Mouse (Mus musculus) c-Kit-negative CD71-positive TER-119-positive erythroid progenitor cells, embryonic 14.5 days (primary cell): ENCODE measurements around the gene Fgf11.
A peak's percentile ranks its signal among the peaks of the same experiment; 100 is the strongest.

ENCODE experiments used
- DNase-seq: peaks from one replicate; pipeline ENCODE4 v3.0.0-alpha.2; 2013; ENCODE audit warnings: low read depth, low spot score

The Fgf11 gene

GRCm38 (mm10) chr11:69801379-69801977 is at the start of gene Fgf11:
Fgf11 (minus strand) TSS chr11:69801857.
- DNase-seq, result no peak

DNA sequence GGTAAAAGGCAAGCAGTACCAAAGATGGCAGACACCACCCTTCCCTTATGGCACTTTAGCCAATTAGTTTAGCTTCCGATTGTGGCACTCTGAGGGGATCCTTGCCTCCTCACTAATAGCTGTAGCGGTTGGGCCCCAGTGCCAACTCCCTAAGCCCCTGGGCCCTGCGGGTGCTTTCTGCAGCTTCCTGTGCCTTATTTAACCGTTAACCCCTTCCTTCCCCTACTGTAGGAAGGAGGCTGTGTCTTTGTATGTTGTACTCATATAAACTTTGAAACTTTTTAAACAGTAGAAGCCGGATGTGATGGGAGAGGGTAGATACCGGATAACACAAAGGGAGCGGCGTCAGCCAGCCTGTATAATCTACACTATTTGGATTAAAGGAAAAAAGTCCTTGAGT is 49.1 kb upstream of the Fgf11 start:
- no peak for DNase-seq

- no peak for DNase-seq
Measured at GRCm38 (mm10) chr11:69849884-69850283, 48.2 kb upstream of the Fgf11 start.

GRCm38 (mm10) chr11:69849128-69849527 is 47.5 kb upstream of the Fgf11 start:
- no peak for DNase-seq

DNA sequence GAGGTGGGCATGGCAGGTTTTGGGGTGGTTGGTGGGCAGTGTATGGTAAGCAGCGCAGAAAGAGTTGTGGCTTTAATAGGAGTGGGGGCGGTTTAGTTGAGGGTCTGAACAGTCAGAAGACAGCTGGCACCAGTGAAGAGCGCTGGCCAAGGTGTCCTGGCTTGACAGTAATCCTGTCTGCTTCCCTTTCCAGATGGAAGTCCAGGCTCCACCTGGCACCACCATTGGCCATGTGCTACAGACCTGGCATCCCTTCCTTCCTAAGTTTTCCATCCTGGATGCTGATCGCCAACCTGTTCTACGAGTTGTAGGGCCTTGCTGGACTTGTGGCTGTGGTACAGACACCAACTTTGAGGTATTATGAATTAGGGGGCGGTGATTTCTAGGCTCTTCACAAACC is 46.4 kb upstream of the Fgf11 start:
- no peak for DNase-seq

- DNase-seq, result no peak
Measured at GRCm38 (mm10) chr11:69846738-69847688, 45.4 kb upstream of the Fgf11 start.

- DNase-seq, result peak; percentile 76
Measured at GRCm38 (mm10) chr11:69846198-69846680, 44.6 kb upstream of the Fgf11 start, which contains the start of gene Plscr3. Plscr3 (plus strand) TSS chr11:69846376.

GRCm38 (mm10) chr11:69838714-69839104 is 37.1 kb upstream of the Fgf11 start:
- DNase-seq, result no peak

GRCm38 (mm10) chr11:69837952-69838713 is 36.5 kb upstream of the Fgf11 start, which contains the start of gene Tmem256:
Tmem256 (plus strand) TSS chr11:69838514.
- DNase-seq, result peak; percentile 92

GRCm38 (mm10) chr11:69837604-69837951 is 35.9 kb upstream of the Fgf11 start, which contains the start of gene Nlgn2:
Nlgn2 (minus strand) TSS chr11:69837784.
- no peak for DNase-seq

DNA sequence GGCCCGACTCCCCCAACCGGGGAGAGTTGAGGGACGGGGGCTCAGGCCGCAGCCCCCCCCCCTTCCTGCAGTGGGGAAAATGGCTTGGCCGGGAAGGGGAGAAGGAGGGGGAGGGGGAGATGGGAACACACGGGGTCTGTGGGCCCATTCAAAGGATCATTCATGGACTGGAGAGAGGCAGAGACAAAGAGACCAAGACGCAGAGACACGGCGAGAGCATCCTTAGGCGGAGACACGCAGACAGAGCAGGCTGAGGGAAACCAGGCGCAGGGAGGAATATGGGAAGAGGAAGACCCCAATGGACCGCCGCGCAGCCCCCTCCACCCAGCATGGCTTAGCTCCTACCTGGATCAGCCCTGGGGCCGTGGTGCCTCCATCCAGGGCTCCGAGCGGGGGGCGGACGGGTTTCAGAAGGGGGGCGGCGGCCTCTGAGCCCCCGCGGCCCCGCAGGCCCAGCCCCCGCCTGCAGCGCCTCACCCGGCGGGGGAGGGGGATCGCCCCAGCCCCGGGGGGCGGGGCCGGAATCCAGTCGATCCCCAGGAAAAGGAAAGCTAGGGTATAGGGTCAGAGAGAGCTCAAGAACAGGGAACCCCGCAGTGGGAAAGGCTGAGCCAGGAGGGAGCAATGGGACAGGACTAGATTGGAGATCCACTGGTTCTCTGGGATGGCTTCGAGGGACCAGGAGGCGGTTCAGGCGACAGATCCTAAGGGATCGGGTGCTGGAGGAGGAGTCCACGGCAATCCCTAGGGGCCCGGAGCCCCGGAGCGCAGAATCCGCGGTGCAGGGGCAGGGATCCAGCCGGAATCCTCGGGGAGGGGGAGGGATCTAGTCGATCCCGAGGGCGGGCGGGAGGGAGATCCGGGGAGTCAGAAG is 35.3 kb upstream of the Fgf11 start:
- no peak for DNase-seq

GRCm38 (mm10) chr11:69835966-69836335 is 34.3 kb upstream of the Fgf11 start:
- DNase-seq, result no peak

DNA sequence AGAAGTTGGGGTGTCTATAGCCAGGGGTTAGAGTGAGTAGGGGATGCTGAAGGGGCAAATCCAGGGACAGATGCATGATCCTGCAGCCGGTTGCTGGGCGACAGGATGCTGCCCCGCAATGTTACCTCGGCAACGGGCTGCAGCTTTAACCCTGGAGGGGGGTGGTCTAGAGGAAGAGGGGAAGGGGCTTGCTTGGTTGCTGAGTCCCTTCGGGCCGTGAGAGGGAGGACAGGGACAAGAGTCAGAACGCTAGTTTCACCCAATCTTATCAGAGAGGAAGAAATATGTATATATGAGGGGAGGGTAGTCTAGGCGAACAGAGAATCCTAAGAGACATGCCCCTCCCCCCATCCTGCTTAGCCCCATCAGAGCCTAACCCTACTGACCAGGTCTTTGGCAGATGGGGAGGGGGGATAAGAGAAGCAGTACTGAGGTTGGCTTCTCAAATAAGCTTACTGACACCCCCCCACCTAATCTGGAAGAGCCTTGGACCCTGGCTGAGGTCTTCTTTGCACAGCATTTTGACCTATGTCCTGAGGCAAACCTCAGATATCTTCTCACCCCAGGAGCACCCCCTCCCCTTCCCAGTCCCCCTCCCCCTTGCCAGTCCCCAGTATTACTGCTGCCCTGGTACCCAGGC is 33.8 kb upstream of the Fgf11 start:
- DNase-seq, result no peak

DNA sequence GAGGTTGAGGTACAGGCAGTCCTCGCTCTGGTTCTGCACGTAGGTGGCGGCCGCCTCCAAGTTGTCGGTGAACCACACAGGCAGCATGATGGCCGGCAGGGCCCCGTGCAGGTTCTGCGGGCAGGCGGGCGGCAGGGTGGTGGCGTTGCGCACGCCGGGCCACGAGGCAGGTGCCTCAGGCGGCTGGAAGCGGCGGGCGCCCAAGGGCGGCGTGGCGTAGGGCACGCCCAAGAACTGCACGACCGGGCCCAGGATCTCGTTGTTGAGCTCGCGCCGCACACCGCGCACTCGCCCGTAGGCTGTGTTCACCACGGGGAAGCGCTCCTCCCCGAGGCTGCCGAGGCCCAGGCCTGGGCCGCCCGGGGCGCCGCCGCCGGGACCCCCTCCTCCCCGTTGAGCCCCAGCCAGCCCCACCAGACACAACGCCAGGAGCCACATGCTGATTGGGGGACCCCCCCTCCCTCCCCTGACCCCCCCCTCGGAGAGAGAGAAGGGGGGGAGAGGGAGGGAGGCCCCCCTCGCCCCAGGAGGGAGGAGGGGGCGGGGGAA is 32.4 kb upstream of the Fgf11 start:
- peak; percentile 47 for DNase-seq

- no peak for DNase-seq
Measured at GRCm38 (mm10) chr11:69833554-69833953, 31.9 kb upstream of the Fgf11 start.

GRCm38 (mm10) chr11:69828832-69829231 is 27.2 kb upstream of the Fgf11 start:
- DNase-seq, result no peak

- no peak for DNase-seq
Measured at GRCm38 (mm10) chr11:69823456-69823855, 21.8 kb upstream of the Fgf11 start.

- no peak for DNase-seq
Measured at GRCm38 (mm10) chr11:69822080-69822479, 20.4 kb upstream of the Fgf11 start, which contains the start of gene Spem1. Spem1 (minus strand) TSS chr11:69822180.

- no peak for DNase-seq
Measured at GRCm38 (mm10) chr11:69818871-69819270, 17.2 kb upstream of the Fgf11 start.

GRCm38 (mm10) chr11:69818365-69818764 is 16.7 kb upstream of the Fgf11 start, which contains the start of gene Spem2:
Spem2 (minus strand) TSS chr11:69818465.
- no peak for DNase-seq
